Mouse (Mus musculus) stomach, postnatal 0 days (tissue): ENCODE data around the gene Tmem165. TPM values are rescaled to one million over a fixed set of nuclear protein-coding genes. Genes with fewer than 3 reads are reported as not detected.

Experiments
- ATAC-seq: fragments of 200-750 bp; cut with Nextera tagmentation; 2 replicates; pipeline ENCODE4 v1.8.0; 2017; ENCODE audit not compliant: low FRiP score, low TSS enrichment
- DNase-seq: peaks from one replicate; pipeline ENCODE4 v3.0.0-alpha.2; 2016; ENCODE audit warnings: low spot score
- H3K27ac ChIP-seq: fragments of 300-500 bp; sonication (generic); replicated peaks from 2 replicates; pipeline ENCODE4 v1.5.1; 2014; ENCODE audit warnings: mild to moderate bottlenecking, control low read depth
- H3K27me3 ChIP-seq: fragments of 300-500 bp; sonication (generic); 2 replicates; pipeline ENCODE4 v1.6.1; 2014; ENCODE audit warnings: low read length; ENCODE audit not compliant: control insufficient read depth, insufficient read depth
- H3K36me3 ChIP-seq: fragments of 300-500 bp; sonication (generic); 2 replicates; pipeline ENCODE4 v1.6.1; 2014; ENCODE audit warnings: low read length, mixed read lengths; ENCODE audit not compliant: control insufficient read depth, insufficient read depth
- H3K4me1 ChIP-seq: fragments of 300-500 bp; sonication (generic); replicated peaks from 2 replicates; pipeline ENCODE4 v1.6.1; 2014; ENCODE audit warnings: antibody characterized with exemption; ENCODE audit not compliant: control insufficient read depth, insufficient read depth
- H3K4me2 ChIP-seq: fragments of 300-500 bp; sonication (generic); replicated peaks from 2 replicates; pipeline ENCODE4 v1.6.1; 2014; ENCODE audit warnings: low read depth, mild to moderate bottlenecking, control low read depth, moderate library complexity
- H3K4me3 ChIP-seq: fragments of 300-500 bp; sonication (generic); 2 replicates; pipeline ENCODE4 v1.5.1; 2014; ENCODE audit warnings: low read depth, low read length, control low read depth
- H3K9ac ChIP-seq: fragments of 300-500 bp; sonication (generic); 2 replicates; pipeline ENCODE4 v1.6.1; 2014; ENCODE audit warnings: mild to moderate bottlenecking, low read length, control low read depth, mixed read lengths
- H3K9me3 ChIP-seq: fragments of 300-500 bp; sonication (generic); 2 replicates; pipeline ENCODE4 v1.6.1; 2016; ENCODE audit warnings: low read length; ENCODE audit not compliant: control insufficient read depth
- CTCF ChIP-seq: IDR thresholded peaks from 2 replicates; pipeline ENCODE4 v1.5.1; 2016; ENCODE audit warnings: antibody characterized with exemption, low read depth, mild to moderate bottlenecking, moderate library complexity
- EP300 ChIP-seq: optimal IDR thresholded peaks from 2 replicates; pipeline ENCODE3; 2016; ENCODE audit warnings: antibody characterized with exemption
- WGBS: fragments of 180-500 bp; shearing (Covaris S2); extraction: QIAGEN DNeasy Blood & Tissue Kit; methylation state at CpG from one replicate; pipeline ENCODE4 v1.1.7; 2014; 5-methylcytosine and 5-hydroxymethylcytosine counted together
- polyA plus RNA-seq: library from polyadenylated mRNA; unstranded; fragments of >200 nt; fragmentation: Nextera tagmentation; extraction: Ambion mirVana; gene quantifications from 2 replicates; pipeline ENCODE4 v1.2.1, GENCODE M21; 2015

The Tmem165 gene
- polyA plus RNA-seq, 1 experiment from 2014 or later, result 72.3 TPM

- H3K4me3 ChIP-seq, result no peak overlapping the region
Observed at GRCm38 (mm10) chr5:76250948-76251347, 67.3 kb downstream of the Tmem165 start.

More at GRCm38 (mm10) chr5:76250948-76251347, 67.3 kb downstream of the Tmem165 start:
- Histone ChIP-seq H3K9ac (no peak overlapping the region), H3K9me3 (no peaks in the 10 kb centered on the region), H3K4me1 (no peaks in the 10 kb centered on the region), H3K36me3 (no peaks in the 10 kb centered on the region), H3K4me2 (no peak overlapping the region), H3K27ac (no peak overlapping the region), H3K27me3 (no peaks in the 10 kb centered on the region)
- TF ChIP-seq CTCF (no peak), EP300 (no peak)
- no peak for ATAC-seq
- no peak for DNase-seq
- WGBS, result 84% methylated on average over 3 of the region's 3 CpGs

Other genes starting within 250 kb of the Tmem165 start
- gene Kdr, start 205.4 kb upstream of the Tmem165 start, polyA plus RNA-seq, result 6.1 and 6.5 TPM in 2 replicates
- gene Srd5a3, start 43.6 kb upstream of the Tmem165 start, polyA plus RNA-seq, result 28.4 and 29.5 TPM in 2 replicates
- gene Clock, start 120.9 kb downstream of the Tmem165 start, polyA plus RNA-seq, result 6.6 and 6.7 TPM in 2 replicates
- gene Pdcl2, start 147.3 kb downstream of the Tmem165 start, polyA plus RNA-seq, result not detected in 2 replicates
- 8.1 and 10.1 TPM in 2 replicates for gene Nmu, start 179.9 kb downstream of the Tmem165 start, polyA plus RNA-seq